Comparison of ENCODE assay signal across 8 mouse cellular contexts in the genomic region with DNA sequence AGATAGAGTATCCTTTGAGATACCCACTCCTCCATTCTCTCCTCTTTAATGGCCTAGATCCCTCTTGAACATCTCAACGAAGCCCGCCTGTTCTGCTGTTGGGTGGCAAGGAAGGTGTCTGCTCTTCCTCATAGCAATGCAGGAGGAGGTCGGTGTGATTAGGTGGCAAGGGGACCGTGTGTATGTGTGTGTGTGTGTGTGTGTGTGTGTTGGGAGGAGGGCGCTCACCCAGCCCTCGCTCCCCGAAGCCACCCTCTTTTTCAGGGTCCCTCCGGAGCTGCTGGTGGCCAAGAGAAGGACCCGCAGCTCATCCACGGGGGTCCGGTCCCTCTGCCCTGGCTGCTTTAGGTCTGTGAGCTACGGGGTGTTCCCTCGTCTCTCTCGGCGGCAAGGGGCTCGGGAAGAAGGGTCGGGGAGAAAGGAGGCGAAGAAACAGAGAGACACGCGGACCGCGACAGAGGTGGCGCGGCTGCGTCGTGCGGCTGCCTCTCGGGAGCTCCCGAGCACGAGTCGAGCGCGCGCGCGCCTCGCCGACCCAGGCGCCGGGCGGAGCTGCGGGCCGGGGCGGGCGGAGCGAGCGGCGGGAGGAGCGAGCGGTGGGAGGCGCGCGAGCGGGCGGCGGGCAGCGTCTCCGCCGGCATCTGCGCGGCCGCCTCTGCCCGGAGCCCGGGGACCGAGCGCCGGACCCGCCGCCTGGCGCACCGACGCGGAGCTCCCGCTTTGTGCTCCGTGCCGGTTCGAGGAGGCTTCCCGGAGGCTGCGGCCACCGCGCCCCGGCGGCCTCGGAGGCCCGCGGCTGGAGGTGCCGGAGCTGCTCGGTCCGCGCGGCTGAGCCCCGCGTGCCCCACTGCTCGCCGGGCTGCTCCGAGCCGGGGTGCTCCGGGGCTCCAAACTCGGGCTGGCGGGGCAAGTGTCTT. TPM values are rescaled to one million over a fixed set of nuclear protein-coding genes. Genes with fewer than 3 reads are reported as not detected.
A peak's percentile ranks its signal among the peaks of the same experiment; 100 is the strongest.
DNase-seq lines count a peak whose midpoint lies in the region; ATAC-seq lines count a peak whose summit lies in the region.

A gene (plus strand): TSS at position 547 of the 917 bp plus-strand sequence.

- WGBS in hindbrain, embryonic 16.5 days, result under 1% methylated on average over 67 of the region's 100 CpGs

- no peaks in the 10 kb centered on the region for H3K9me3 ChIP-seq in hindbrain, embryonic 16.5 days (ENCODE audit: control insufficient read depth, low read length)
- no peaks in the 10 kb centered on the region for H3K9me3 ChIP-seq in megakaryocyte, embryonic 14.5 days

- intact Hi-C loops in left cerebral cortex, postnatal 10 days (cut with DNase I), result loop anchor here (5.0 to 10.0 kb wide), 4 partner anchors 60 to 333 kb away; a partner anchor contains a TSS

- peak within 1 kb of the TSS; percentile 92 for H3K4me3 ChIP-seq in hindbrain, embryonic 16.5 days (ENCODE audit: low read length)
- peak within 1 kb of the TSS; percentile 93 for H3K4me3 ChIP-seq in megakaryocyte, embryonic 14.5 days (replicated peaks)

- H3K27me3 ChIP-seq in hindbrain, embryonic 16.5 days (replicated peaks; ENCODE audit: control insufficient read depth, insufficient read depth, low read length), result no peaks in the 10 kb centered on the region
- peaks cover 66% of the 10 kb centered on the region for H3K27me3 ChIP-seq in megakaryocyte, embryonic 14.5 days (replicated peaks)

- ATAC-seq in hindbrain, embryonic 16.5 days, result peak; percentile 90

- peaks cover 31% of the 10 kb centered on the region for H3K4me1 ChIP-seq in hindbrain, embryonic 16.5 days (ENCODE audit: control insufficient read depth, insufficient read depth, low read depth, low read length)
- peaks cover 25% of the 10 kb centered on the region for H3K4me1 ChIP-seq in megakaryocyte, embryonic 14.5 days

- H3K9ac ChIP-seq in hindbrain, embryonic 16.5 days (ENCODE audit: low read depth, low read length), result peak within 1 kb of the TSS; percentile 96

- H3K36me3 ChIP-seq in hindbrain, embryonic 16.5 days (ENCODE audit: control insufficient read depth, insufficient read depth, low read length), result no peaks in the 10 kb centered on the region
- H3K36me3 ChIP-seq in megakaryocyte, embryonic 14.5 days (replicated peaks; ENCODE audit: low read length), result no peaks in the 10 kb centered on the region

- peak within 1 kb of the TSS; percentile 93 for H3K27ac ChIP-seq in hindbrain, embryonic 16.5 days (ENCODE audit: low read depth, low read length)

- DNase-seq in adipocyte (ENCODE audit: low spot score), result peak; percentile 66
- DNase-seq in cerebellum, postnatal 36 days, result peak; percentile 76 to 85
- DNase-seq in gastrocnemius, adult 8-10 months (ENCODE audit: low spot score in 2 of 2), result peak; percentile 19 to 47
- DNase-seq in left cerebral cortex, postnatal 10 days (ENCODE audit: extremely low spot score in 1 of 2, low spot score in 2 of 2), result peak; percentile 65 to 92
- peak; percentile 70 to 73 for DNase-seq in right cerebral cortex, adult 2 months (ENCODE audit: low spot score in 2 of 2)
- peak; percentile 52 to 77 for DNase-seq in urinary bladder, postnatal 36 days (ENCODE audit: low spot score in 2 of 2)

- peak within 1 kb of the TSS; percentile 86 for H3K4me2 ChIP-seq in hindbrain, embryonic 16.5 days (ENCODE audit: low read length)

RNA-seq across cellular contexts. Expression of the gene that starts here (rescaled TPM):
- 1 to 10 TPM; 1.1 to 2.0 (median 1.7) TPM for total RNA-seq in gastrocnemius, adult 8-10 months (2022)
- polyA plus RNA-seq in hindbrain, embryonic 16.5 days (2015; fragmentation: Nextera tagmentation; extraction: Ambion mirVana), result 86.9 and 93.7 TPM in 2 replicates
- total RNA-seq in left cerebral cortex, postnatal 10 days (2021), result 100 to 1,000 TPM; 184 to 208 TPM
- polyA plus RNA-seq in megakaryocyte, embryonic 14.5 days (2012; ENCODE audit: insufficient read depth, low replicate concordance), result 3.4 TPM in 1 of 2 replicates, not detected in the other

Comparison
In these comparisons a context has a peak if more than half of its experiments do, and no peak if none do; other contexts are left out.
1. Peak in every context shown above with its lines: DNase-seq, ATAC-seq, H3K4me3 ChIP-seq and H3K27ac ChIP-seq.
2. RNA of the gene that starts here (total RNA-seq): 184 to 208 TPM in left cerebral cortex, postnatal 10 days; 1.1 to 2.0 TPM in gastrocnemius, adult 8-10 months; every median in the first group is over 10 times any median in the second.
3. RNA of the gene that starts here (polyA plus RNA-seq): 86.9 to 93.7 TPM in hindbrain, embryonic 16.5 days; 3.4 TPM in megakaryocyte, embryonic 14.5 days; every median in the first group is over 10 times any median in the second.